Mouse (Mus musculus): ENCODE measurements around the gene Endod1.

The Endod1 gene

DNA sequence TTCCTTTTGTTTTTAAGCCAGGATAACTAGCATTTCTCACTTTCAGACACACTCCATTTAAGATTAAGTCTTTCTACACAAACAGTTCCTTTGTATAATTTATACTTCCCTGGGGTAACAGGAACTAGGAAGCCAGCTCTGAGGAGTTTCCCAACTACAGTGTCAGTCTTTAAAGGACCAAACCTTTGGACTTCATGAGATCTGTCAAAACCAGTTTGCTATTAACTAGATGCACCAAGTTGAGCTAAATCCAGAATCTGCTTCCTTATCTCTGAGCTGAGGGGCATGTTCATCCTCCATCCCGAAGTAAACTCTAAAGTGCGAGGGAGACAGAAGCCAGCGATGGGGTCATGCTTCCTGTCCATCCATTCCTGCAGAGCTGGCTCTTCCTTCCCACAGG, 74.0 kb downstream of the Endod1 start:
- DNase-seq, result no peak

DNA sequence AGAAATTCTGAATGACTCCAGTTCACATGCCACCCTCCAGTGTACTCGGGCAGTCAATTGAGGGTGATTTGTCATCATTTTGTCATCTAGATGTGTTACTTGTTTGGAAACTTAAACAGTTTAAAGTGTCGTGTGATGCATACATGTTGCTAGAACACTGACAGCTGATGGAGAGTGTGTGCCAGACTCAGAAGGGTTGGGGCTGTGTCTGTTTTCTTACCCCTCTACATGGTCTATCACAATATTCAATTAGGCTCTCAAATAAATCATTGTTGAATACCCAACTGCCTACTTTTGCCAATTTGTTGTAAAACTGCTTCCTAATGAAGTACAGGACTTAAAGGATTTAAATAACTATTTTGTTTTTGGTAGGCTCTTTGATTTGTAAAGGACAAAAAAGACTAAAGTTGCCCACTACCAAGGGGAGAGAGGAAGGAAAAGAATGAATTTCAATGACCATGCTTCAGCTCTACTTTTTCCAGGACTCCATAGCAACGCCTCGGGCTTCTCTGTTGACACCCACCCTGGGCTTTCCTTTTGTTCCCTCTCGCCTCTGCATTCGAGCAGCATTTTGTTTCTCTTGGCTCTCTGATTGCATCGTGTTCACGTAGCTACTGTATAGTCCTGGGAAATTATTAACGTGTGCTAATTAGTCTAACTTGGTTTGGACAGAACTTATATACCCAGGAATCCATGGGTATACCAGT, 76.9 kb downstream of the Endod1 start:
- DNase-seq, result no peak

Measured in right cerebral cortex, postnatal 4 days (tissue).